Mouse (Mus musculus) left cerebral cortex, postnatal 4 days (tissue): Measurements from ENCODE around the gene Tmod3. TPM values are rescaled to one million over a fixed set of nuclear protein-coding genes. Genes with fewer than 3 reads are reported as not detected.
A peak's percentile ranks its signal among the peaks of the same experiment; 100 is the strongest.
"Not testable (repeated sequence)": the region's sequence is repeated elsewhere in the genome, so short reads cannot be mapped to it uniquely, and the experiment has no call there.

Source experiments
- DNase-seq: peaks from one replicate; pipeline ENCODE4 v3.0.0-alpha.2; 2022
- intact Hi-C: fragments of 180-260 bp; cut with DNase I; formaldehyde crosslinking; loops from one replicate; pipeline ENCODE4 v1.15.1; 2025
- total RNA-seq, 2 experiments: library from RNA; stranded (reverse); gene quantifications; 2 replicates each; pipeline ENCODE4 v1.2.3; 2021

The Tmod3 gene
- total RNA-seq, 2 experiments from 2014 or later, result 85.0 to 96.1 TPM

DNA sequence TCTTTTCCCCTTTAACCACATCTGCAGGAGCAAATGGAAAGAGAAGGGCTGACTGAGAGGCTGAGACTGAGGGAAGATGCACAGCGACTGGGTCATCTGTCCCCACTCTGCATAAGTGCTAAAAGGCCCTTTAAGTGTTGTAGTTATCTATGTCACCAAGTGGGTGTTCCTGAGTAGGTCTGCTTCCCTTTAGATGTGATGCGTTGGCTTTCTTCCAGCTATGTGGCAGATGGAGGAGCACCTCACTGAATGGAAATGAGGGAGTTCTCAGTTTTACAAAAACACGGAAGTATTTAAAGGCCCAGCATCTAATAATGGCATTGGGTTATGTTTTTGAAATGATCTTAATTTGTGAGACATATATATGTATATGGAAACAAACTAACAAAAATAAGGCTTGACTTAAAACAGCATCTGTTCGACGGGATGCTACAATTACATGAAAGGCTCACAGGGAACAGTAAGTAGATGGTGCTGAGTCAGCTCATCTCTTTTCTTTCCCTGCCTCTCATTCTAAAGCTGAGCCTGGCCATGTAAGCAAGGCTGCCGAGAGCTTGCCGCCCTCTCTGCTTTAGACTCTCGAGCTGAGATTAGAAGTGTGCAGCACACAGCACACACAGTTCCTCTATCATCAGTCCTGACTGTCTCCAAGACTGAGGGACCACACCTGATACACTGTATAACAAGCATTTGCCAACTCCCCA is 48.1 kb downstream of the Tmod3 start:
- no peak for DNase-seq
- intact Hi-C loops, result loop anchor here (5.0 kb wide), 1 partner anchor 229 kb away; no protein-coding TSS in a partner anchor

DNA sequence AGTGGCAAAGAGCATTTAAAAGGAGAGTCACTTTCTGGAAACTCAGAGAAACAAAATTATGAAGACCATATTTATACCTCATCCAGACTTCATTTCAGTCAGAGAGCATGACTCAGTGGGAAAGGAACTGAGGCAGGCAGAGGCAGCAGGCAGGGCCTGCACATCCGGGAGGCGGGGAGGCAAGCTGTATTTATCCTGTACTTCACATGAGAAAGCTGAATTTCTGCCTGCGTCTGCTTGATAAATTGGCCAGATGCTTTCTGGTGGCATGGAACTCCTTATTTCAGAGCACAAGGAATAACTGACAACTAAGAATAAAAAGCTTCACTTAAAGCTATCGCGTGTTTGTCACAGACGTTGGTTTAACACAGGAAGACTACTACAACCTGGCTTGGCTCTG is 55.1 kb downstream of the Tmod3 start:
- intact Hi-C loops, result no loop called here
- DNase-seq, result no peak

DNA sequence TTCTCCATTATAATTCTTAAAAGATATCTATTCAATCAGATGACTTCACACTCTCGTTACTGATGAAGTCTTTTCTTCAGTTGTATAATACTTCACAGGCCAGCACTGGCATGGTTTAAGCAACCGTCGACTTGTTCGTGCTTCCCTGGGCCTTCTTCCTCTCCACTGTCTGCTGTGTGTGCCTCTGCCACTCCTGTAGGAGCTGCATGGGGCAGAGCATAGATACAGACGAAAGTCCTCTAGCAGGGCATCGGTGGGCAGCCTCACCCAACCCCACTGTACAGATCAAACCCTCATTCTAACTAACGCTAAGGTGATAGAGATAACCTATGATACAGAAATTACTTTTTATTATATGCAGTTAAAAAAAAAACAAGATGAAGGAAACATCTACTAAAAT is 60.9 kb downstream of the Tmod3 start:
- DNase-seq, result no peak
- intact Hi-C loops, result no loop called here

DNA sequence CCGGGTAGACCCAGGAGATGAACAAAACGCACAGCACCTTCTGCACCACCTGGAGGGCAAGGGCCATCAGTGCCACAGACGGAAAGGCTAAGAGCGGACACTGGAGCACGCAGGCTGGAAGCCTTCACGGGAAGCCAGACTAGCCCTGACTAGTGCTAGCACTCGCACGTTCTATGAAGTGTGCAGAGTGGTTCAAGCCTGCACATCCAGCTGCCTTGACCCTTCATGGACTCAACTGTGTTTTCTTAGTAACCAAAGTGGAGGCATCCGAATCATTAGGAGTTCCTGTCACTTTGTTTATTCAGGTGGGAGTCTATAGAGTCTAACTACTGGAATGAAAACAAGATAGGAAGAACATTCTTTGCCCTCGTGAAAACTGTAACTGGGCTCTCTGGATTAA is 63.5 kb downstream of the Tmod3 start:
- intact Hi-C loops, result no loop called here
- no peak for DNase-seq

DNA sequence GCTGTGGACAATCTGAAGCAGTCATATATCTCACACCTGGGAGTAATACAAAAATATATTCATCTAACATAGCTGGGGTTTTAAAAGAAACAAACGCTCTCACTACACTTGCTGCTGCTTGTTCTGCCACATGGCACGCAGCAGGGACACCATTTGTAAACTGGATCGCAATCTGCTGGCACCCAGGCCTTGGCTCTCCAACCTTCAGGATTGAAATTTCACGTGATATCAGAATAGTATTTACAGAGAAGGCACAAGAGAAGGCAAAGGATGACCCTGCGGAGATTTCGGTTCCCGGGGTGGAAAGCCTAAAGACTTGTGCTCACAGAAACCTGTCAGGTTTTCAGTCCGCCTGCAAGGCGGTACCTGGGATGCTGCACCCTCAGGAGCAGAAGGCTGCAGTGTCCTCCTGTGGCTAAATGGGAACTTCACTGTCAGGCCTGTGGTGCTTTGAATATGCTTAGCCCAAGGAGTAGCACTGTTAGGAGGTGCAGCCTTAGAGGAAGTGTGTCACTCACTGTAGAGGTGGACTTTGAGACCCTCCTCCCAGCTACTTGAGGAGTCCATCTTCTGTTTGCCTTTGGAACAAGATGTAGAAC is 65.0 kb downstream of the Tmod3 start:
- intact Hi-C loops, result no loop called here
- DNase-seq, result no peak

DNA sequence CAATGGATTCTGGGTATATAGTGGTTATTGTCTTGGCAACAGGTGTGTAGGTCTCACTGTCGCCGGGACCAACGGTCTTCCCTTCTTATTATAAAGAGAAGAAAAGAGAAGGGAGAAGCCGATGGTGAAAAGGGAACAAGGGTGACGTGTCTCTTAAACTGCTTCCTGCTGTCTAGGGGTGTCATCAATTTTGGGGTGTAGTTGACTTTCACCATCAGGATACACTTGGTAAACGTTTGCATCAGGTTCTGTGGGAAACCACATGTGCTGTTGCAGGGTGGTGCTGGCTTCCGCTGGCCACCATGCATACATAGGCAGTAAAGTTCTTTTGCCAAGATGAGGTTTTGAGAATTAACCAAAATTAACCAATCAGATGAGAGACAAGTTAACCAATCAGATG is 71.2 kb downstream of the Tmod3 start:
- DNase-seq, intact Hi-C loops: not testable (repeated sequence)

DNA sequence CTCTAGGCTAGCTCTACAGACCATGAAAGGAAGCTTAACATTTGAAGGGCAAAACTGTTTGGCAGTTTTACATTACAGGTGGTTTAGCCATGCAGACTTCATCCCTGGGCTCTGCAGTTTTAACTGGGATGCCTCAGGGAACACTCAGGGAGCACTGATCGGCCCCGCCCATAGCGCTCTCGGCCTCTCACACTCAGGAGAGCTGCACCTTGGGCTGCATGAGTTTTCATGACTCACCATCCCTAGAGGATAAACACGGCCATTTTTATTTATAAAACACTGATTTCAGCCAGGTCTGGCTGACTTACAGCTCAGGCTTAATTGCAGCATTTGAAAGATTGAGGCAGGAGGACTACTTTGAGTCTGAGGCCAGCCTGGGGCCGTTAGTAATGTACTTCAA is 74.2 kb downstream of the Tmod3 start:
- intact Hi-C loops, result no loop called here
- DNase-seq, result no peak

DNA sequence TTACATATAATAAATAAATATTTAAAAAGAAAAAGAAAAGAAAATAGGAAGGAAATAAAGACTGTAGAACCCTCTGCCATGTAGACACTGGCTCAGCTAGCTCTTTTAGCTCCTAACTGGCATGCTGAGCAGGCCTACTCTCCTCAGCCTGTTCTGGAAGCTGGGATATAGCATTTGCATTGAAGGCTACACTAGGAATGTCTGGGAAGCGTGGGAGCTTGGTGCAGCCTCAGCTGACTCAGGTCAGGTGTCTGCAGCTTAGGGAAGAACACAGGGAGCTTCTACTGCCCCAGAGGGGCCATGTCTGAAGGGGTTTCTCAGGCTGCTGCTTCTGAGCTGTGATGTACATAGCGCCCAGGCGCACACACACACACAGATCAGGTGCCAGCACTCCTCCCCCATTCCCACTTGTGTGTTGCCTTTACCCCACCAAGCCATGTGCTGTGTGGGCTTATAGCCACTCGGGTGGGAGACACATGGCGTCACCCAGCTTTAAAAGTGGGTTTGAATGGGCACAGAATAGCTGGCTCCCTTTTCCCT is 78.9 kb downstream of the Tmod3 start:
- intact Hi-C loops, result no loop called here
- no peak for DNase-seq

DNA sequence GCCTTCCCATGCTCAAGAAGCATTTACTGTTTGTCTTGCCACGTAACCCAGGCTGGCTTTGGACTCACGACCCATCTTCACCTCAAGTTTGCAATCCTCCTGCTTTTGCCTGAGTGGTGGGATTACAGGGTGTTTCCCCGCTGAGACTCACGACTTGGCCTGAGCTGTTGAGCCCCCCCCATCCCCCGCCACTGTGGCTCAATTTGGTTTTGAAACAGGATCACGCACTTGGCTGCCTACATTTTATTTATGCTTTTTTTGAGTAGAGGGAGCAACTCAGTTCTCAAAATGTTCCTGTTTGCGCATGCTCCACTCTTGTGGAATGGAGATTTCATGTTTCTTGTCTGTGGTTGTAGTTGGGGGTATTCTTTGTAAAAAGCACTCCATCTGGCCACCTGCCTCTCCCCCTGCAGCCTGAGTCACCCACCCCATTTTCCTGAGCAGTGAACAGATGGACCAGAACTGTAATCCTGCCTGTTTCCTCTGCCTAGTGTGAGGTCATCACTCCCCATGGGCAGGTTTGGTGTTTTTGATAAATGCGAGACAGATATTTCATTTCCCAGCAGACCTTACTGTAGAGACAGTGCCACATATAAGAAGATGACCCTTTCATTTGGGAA is 80.2 kb downstream of the Tmod3 start:
- peak; percentile 56 for DNase-seq
- intact Hi-C loops, result no loop called here

DNA sequence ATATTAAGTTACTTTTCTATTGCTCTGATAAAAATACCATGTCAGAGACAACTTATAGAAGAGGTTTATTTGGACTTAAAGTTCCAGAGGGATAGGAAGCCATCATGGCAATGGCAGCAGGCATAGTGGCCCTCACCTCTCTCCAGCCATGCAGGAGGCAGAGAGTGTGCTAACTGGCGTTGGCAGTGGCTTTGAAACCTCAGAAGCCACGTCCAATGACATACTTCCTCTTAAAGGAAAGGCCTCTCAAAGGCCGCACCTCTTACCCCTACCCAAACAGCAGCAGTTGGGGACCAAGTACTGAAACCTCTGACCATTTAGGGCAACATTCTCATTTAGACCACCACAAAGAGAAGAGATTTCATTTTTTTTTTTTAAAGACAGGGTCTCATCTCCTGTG is 82.2 kb downstream of the Tmod3 start:
- no peak for DNase-seq
- intact Hi-C loops, result no loop called here

DNA sequence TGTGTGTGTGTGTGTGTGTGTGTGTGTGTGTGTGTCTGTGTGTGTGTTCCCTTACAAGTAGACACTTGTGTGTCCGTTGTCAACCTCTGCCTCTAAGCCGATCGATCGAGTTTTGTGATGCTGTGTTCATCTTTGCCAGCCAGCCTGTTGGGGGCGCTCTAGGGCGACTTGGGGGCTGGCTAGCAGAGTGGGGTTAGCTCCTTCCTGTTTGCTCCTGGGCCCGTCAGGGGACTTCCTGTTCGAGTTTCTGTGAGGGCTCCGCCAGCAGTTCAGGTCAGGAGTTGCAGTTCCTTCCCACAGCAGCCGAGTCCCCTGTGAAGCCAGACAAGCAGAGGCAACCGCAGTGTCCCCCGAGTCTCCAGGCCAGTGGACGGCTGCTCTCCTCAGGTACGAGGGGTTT is 91.2 kb downstream of the Tmod3 start:
- intact Hi-C loops, result loop anchor here (5.0 kb wide), 1 partner anchor 39 kb away; no protein-coding TSS in a partner anchor
- peak; percentile 12 for DNase-seq

DNA sequence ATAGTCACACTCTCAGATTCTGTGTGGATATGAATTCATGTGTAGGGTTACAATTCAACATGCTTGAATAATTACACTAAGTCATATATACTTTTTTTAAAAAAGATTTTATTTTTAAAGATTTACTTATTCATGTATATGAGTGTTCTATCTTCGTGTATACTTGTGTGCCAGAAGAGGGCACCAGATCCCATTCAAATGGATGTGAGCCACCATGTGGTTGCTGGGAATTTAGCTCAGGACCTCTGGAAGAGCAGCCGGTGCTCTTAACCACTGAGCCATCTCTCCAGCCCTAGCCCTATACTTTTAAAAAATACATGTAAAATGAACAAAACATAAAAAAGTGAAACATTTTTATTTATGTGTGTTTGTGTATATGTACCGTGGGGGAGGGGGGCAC is 91.9 kb downstream of the Tmod3 start:
- DNase-seq, result no peak
- intact Hi-C loops, result loop anchor here (5.0 kb wide), 1 partner anchor 40 kb away; no protein-coding TSS in a partner anchor

DNA sequence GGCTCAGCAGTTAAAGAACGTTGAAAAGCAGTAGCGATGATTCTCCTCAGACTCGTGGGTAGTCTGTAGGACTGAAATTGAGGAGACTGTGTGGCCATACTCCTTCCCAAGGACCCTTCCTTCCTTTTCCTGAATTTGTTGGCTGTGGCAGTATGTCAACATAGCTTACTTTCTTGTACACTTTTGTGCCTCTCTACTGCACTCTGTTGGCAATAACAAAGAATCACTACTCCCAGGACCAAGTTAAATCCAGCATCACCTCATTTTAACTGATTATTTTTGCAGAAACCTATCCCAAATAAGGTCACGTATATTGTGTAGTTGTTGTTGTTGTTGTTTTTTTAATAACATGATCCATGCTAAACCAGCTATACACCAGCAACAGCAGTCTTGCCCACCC is 92.8 kb downstream of the Tmod3 start:
- DNase-seq, result no peak
- intact Hi-C loops, result loop anchor here (5.0 kb wide), 1 partner anchor 41 kb away; no protein-coding TSS in a partner anchor

DNA sequence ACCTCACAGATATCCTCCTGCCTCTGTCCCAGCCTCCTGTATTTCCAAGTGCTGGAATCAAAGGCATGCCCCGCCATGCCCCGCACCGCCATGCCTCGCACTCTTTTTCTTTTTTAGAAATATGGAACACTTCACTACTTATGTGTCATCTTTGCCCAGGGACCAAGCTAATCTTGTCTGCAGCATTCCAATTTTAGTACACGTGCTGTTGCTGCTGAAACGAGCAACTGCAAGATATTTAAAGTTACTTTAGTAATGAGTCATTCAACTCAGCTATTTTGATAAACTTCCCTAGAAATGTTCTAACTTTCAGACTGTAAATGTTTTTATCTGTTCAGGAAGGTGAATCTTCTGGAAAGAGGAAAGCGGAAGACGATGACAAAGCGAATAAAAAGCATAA is 93.6 kb downstream of the Tmod3 start:
- intact Hi-C loops, result loop anchor here (5.0 kb wide), 1 partner anchor 41 kb away; no protein-coding TSS in a partner anchor

DNA sequence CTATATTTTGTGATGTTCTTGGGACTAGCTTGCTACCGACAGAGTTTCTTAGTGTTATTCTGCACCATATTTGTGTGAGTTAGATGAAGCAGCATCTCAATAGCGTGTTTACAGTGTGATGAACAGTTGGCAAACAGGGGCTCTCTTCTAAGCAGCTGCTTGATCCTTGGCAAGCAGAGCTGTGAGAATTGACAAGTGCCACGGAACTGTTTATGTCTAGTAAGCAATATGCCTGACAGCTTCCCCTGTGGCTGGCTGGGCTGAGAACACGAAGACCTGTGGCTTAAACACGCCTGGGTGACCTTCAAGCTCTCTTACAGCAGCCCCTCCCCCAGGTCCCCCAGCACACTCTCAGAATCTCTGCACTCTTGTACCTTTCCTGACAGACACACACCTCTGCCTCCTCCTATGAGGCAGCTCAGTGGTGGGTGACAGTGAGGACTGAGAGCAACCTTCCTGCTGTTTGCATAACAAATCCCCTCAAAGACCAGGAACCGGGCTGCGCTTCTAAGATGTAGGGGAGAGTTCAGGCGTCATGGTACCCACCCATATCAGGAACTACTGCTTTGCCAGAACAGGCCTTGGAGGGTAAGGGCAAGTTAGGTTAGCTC is 96.3 kb downstream of the Tmod3 start:
- peak; percentile 32 for DNase-seq

More for the DNA sequence above, 93.6 kb downstream of the Tmod3 start:
- DNase-seq, result no peak

DNA sequence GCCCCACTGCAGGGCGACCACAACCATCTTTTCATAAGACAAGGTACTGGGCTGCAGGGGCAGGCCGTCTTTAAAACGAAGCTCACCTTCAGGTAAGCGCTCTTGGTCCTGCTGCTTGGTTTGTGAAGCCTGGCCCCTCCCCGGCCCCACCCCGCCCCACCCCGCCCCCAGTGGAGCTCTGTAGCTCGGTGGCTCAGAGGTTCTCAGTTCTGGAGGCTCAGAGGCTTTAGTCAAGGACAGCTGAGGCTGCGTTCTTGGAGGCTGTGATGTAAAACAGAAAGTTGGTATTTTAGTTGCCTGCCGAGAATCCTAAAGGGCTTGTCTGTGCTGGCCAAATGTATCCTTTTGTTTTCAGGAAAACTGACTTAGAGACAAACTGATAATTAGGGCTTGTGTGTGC is 103.8 kb downstream of the Tmod3 start:
- intact Hi-C loops, result loop anchor here (10.0 kb wide), 1 partner anchor 271 kb away; no protein-coding TSS in a partner anchor
- no peak for DNase-seq

More for the DNA sequence above, 96.3 kb downstream of the Tmod3 start:
- intact Hi-C loops, result no loop called here

DNA sequence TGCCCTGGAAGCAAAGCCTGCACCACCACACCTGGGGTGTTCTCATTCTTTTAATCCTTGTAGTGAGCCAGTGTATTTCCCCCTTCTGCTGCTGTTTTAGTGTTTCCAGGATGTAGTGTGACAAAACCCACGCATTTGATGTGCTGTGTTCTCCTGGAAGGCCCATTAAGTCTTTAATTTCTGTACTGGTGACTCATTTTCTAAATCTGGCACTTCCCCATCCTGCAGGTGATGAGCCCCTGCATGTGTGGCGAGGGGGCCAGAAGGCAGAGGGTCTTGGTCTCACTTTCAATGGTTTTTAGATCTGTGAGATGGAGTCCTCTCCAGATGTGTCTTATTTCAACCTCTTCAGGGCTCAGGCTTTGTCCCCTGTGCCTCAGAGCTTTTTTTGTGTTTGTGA is 105.5 kb downstream of the Tmod3 start:
- DNase-seq, result no peak
- intact Hi-C loops, result loop anchor here (10.0 kb wide), 1 partner anchor 269 kb away; no protein-coding TSS in a partner anchor

DNA sequence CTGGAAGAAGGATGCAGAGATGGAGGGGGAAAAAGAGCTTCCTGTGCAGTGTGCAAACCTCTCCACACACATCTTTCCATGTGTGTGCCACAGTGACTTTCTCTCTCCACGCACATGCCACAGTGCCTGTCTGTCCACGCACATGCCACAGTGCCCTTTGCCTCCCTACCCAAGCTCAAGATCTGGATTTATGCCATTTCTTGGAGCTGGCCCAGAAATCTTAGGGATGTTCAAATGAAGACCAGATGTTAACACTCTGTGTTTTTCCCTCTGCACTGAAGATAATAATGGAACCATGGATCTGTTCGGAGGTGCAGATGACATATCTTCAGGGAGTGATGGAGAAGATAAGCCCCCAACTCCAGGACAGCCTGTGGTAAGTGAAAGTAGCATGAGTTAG is 111.4 kb downstream of the Tmod3 start:
- intact Hi-C loops, result no loop called here
- DNase-seq, result no peak
